Mouse (Mus musculus): ENCODE results near the gene Hyou1.
A peak's percentile ranks its signal among the peaks of the same experiment; 100 is the strongest.
"Not testable (repeated sequence)": the region's sequence is repeated elsewhere in the genome, so short reads cannot be mapped to it uniquely, and the experiment has no call there.

Hyou1 gene

DNA sequence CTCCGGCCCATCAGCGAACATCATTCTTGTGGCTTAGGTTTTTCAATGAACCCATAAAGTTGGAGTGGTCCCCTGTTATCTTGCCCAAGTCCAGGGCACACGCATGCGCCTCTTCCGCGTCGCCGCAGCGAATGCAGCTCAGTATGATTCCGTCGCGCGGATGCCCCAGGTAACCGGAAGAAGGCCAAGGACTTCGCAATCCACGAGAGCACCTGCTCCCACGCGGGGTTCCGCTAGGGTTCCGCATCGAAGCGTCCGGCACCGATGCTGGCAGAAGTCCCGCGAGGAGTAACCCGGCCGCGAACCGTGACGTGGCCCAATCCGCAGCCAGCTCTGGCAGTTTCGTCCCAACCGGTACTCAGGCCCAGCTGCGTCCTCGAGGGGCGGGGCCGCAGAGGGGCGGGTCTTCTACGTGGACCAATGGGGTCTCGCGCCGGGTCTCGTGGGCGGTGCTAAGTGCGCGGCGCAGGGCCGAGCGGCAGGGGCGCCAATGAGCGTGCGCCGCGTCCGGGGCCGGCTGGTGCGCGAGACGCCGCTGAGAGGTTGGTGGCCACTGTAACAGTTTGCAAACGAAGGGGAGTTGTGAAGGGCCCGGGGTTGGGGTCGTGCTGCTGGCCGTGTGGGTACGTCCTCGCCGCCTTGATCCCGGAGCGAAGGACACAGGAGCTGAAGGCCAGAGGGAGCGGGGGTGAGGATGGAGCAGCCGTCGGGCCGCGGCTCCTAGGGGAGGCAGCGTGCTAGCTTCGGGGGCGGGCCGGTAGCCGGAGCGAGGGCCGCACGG, at the start of gene Hyou1:
Hyou1 (plus strand) TSS at position 437 of the 781 bp plus-strand sequence.
- peak; percentile 99 for DNase-seq

DNA sequence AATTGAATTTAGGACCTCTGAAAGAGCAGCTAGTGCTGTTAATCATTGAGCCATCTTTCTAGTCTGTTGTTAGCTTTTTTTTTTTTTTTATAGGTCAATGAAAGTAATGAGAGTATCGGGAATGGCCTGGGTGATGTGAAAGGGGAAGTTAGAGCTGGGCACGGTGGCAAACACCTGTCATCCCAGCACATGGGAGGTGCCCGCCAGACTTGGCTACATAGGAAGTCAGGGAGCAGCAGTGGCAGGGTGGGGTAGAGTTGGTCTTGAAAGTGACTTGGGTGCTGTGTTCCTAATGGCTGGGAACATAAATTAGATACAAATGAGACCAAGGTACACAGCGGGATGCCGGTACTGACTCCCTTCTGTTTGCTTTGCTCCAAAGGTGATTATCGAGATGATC, 48.6 kb upstream of the Hyou1 start:
- no peak for DNase-seq

DNA sequence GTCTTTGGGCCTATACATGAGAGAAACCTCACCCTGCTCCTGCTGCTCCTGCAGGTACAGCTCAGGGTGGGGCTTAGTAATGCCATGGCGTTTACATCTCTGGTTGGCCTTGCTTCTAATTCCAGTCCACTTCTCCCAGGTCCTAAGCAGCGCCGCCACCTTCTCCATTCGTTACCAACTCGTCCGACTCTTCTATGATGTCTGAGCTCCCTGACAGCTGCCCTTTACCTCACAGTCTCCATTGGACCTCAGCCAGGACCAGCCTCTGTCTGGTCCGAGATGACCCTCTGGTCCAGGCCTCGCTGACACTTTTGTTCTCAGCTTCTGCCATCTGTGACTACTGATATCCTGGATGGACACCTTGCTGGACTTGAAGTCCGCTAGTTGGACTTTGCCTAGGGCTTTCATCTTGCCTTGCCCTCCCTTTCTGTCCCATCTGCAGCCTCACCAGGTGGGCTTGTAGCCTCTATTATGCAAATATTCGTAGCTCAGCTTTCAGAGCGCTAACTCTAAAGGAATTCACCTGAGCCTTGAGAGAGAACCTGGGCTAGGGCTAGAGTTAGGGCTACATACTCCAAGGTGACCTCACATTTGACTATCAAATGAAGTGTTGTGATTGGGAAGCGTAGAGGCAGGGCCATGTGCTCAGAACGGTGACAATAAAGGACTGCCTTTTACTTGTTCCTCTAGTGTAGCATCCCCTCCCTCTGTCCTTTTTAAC, 46.2 kb upstream of the Hyou1 start:
- no peak for DNase-seq

GRCm38 (mm10) chr9:44334396-44335330, 44.6 kb upstream of the Hyou1 start, which contains the start of gene H2afx:
TSS of gene H2afx (plus strand) at chr9:44334694.
- DNase-seq, result peak; percentile 97

DNA sequence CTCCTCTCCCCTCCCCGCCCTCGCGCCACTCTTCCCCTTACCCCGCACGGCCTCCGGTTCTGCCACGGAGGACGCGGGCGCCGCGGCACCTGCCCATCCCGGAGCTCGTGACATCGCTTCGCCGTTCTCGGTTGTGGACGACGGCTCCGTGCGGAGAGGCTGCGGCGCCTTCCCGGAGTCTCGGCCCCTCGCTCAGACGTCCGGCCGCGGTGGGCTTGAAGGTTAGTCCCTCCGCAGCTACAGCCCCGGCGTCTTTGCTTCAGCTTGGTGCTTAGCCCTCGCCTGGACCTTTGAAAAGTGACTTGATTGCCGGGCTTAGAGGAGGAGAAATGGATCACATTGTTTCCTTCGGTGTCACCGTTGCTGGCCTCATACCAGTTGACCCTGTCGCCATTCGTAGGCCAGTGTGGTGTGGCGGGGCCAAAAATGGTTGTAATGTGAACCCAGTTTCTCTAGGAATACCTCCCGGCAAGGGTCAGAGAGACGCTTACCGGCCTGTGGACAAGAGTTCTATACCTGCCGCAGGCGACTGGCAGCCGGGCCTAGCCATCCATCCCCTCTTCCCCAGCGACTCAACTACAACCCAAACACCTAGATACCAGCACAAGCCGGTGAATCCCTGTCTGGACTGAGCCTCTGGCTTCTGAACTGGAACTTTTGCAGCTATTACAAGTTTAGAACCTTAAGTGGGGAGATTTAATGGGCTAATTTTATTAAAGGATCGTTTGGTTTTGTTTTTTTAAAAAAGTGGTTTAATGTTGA, 43.8 kb upstream of the Hyou1 start:
- DNase-seq, result peak; percentile 33

- no peak for DNase-seq
Observed at GRCm38 (mm10) chr9:44336093-44336406, 43.2 kb upstream of the Hyou1 start.

DNA sequence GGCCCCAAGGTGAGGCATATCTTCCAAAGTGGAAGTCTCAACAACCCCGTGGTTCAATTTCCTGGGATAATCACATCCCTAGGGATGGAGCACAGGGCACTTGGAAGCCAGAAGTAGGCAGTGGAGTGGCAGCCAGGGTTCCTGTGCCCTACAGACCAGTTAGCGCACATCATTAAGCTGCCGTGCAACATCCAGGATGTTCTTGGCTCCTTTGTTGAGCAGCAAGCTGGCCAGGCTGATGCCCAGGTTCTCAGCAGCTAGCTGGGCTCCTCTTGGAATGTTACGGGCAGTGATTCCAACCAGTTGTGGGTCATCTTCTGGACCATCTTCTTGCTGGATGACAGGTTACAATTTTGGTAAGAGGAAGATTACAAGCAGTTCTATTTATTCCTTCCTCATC, 42.8 kb upstream of the Hyou1 start:
- DNase-seq, result not testable (repeated sequence)

DNA sequence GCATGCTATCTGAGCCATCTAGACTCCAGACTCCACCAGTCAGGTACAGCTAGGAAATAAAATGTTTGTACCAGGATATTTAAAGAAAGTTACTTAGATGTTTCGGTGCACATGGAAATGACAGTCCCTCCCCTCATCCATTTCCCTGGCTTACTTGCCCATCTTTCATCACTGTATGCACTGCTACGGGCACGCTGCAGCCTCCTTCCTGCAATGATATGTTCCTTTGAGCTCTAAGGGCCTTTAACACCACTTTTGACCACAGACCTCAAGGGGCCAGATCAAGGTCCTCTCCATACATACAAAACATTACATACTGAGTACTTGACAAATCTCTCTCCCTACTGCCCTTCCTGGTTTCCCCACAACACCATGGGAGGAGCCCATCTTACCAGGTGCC, 42.3 kb upstream of the Hyou1 start:
- no peak for DNase-seq

DNA sequence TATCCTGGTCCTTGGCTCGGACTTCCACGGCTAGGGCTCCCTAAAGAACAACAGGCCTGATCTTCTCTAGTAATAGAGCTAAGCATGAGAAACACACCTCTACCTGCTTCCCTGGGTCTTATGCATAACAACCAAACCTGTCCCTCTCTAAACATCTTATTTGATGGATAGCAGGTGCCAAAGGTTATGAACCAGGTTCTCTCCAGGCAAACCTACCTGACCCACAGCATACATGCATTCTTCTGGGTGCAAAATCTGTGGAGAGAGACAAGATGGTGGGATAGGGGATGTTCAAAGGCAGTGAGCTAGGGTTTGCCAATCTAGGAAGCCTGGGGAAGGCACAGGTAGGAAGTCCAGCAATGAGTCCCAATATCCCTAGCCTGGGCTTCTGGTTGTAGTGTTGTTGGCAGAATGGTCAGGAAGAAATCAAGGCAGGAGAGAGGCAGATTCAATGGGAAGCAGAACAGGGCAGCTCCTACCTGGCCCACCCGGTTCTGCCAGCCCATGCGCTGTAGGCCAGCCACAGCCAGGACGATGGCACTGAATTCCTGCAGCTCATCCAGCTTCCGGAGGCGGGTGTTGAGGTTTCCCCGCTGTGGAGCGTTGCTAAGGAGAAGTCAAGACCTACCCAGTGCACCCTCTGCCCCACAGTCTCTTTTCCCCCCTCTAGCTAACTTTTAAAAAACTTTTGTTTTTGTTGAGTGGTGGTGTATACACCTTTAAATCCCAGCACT, 41.7 kb upstream of the Hyou1 start:
- no peak for DNase-seq

DNA sequence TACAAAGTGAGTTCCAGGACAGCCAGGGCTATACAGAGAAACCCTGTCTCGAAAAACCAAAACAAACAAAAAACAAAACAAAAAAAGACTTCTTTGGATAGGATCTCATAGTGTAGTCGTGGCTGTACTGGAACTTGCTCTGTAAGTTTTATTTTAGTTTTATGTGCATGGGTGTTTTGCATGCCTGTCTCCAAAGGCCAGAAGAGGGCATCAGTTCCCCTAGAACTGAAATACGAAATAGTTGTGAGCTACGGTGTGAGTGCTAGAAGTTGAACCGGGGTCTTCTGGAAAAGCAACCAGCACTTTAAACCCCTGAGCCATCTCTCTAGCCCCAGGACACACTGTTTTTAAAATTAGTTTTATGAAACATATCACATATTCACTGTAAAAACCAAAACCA, 40.7 kb upstream of the Hyou1 start:
- DNase-seq, result no peak

DNA sequence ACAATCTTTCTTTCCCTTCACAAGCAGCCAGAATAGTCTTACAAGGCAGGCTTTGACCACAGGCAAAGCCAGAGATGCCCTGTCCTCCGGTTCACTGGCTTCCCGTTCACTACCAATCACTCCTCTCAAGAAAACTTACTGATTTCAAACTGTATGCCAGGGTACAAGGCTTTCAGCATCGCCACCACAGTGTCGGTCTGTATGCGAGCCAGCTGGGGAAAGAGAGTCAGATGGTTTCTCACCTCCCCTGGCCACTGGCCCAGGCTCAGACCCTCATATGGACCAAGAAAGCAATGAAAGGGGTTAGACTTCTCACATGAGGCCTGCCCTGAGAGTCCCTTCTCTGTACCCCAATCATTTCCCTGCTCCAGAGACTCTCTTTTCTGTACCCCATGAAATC, 37.8 kb upstream of the Hyou1 start:
- no peak for DNase-seq

- no peak for DNase-seq
Observed at GRCm38 (mm10) chr9:44342173-44342572, 37.1 kb upstream of the Hyou1 start.

DNA sequence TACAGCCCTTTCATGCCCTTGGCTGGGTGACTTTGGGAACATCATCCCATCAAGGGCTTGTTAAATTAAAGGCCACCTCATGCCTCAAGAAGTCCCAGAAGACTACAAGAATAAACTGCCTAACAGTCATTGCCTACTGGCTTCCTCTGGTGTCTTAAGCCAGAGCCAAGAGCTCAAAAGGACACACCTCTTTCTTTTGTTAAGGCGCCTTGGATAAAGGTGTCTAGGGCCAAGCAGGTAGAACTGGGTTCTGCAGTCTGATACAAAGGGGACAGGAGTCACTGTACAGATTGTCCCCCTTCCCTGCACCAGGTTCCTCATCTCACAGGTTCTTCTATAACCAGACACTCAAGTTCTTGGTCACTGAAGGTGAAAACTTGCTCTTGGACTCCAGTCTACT, 36.7 kb upstream of the Hyou1 start:
- DNase-seq, result no peak

GRCm38 (mm10) chr9:44343290-44343689, 36.0 kb upstream of the Hyou1 start:
- peak; percentile 29 for DNase-seq

DNA sequence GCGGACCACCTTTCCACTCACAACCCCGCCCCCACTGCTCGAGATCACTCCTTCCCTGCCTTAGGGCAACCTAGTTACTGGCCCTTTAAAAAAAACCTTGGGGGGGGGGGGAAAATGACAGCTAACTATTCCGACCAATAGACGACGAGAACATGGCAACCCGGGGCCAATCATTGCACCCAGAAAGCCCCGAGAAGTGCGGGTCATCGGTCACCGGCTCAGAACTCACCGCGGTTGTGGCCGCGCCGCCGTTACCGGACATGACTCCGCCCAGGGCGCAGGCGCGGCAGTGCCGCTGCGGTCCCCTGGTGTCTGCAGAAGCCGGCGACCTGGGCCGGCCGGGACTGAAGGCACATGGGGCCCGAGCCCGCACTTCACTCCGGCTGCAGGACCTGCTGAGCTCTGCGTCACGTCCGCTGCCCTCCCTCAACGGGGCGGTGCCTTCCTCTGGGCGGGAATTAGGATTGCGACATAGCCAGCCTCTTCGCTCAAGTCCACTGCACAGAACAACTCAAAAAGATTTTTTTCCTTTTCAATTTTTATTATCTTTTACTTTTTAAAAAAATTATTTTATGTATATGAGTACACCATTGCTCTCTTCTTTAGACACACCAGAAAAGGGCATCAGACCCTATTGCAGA, 35.4 kb upstream of the Hyou1 start, which contains the start of gene Hmbs:
Hmbs (minus strand) TSS at position 448 of the 641 bp plus-strand sequence.
- DNase-seq, result peak; percentile 92

DNA sequence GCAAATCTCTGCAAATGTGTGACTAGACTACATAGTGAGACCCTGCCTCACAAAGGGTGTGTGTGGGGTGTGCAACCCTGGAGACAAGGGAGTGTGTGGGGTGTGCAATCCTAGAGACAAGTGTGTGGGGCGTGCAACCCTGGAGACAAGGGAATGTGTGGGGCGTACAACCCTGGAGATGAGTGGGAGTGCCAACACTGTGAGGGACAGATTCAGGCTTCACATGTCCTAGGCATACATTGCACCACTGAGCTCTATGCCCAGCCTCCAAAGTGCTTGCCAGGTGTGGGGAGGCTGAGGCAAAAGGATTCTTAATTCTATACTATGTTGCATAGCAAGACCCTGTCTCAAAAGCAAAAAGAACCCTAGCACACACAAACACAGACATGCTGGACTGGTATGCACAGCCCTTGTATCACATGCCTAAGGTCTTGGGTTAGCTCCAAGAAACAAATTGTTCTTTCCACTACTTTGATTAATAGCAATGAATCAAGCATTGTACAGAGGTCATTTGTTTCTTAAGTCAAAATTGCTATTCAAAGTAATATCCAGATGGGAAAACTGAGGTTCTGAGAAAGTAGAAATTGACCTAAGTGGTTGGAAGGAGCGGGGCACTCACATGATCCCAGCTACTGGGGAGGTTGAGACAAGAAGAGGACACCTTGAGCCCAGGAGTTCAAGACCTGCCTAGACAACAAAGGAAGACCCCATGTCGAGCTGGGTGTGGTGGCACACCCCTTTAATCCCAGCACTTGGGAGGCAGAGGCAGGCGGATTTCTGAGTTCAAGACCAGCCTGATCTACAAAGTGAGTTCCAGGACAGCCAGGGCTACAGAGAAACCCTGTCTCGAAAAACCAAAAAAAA, 33.5 kb upstream of the Hyou1 start:
- DNase-seq, result no peak

DNA sequence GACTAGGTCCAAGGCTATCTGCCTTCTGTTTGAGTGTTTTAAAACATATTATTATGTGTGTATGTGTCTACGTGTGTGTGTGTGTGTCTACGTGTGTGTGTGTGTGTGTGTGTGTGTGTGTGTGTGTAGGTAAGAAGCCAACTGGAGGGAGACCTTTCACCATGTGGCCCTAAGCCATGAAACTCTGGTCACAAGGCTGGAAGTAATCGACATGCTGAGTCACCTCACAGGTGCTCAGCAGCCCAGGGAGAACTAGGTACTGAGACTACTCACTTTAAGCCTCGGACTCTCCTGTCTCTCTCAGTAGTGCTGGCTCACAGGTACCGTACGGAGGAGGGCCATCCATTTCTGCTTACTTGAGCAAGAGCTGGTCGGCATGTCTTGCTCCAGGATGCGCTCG, 32.1 kb upstream of the Hyou1 start:
- no peak for DNase-seq

DNA sequence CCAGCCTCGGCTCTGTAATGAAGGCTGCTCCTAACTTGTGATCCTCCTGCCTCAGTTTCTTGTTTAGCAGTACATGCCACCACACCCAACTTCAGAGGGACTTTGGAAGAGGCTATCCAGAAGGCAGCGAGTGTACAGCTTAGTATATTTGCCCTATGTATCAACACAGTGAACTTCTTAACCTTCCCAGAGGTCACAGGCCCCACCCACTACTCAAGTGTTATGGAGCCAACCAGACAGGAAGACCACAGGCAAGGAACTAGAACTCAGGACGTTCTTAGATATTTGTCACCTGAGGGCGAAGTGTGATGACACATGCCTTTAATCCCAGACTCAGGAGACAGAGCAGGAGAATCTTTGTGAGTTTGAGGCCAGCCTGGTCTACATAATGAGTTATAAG, 31.7 kb upstream of the Hyou1 start:
- DNase-seq, result no peak

- no peak for DNase-seq
Observed at GRCm38 (mm10) chr9:44348546-44348945, 30.7 kb upstream of the Hyou1 start.

DNA sequence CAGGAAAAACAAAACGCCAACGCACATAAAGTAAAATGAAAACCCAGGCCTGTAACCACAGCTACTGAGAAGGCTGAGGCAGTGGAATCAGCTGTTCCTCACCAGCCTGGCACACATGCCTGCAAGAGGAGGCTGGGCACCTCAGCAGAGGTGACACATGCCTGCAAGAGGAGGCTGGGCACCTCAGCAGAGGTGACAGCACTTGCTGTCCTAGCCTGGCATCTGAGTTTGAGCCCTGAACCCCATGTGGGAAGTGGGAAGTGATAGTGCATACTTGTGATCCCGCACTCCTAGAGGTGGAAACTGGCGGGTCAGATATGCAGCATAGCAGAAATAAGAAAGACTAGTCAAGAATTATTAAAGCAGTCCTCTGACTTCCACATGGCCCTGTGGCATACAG, 27.9 kb upstream of the Hyou1 start:
- no peak for DNase-seq

Data from right cerebral cortex, postnatal 25 days (tissue).